Mouse (Mus musculus): Measurements from ENCODE around the gene Camkmt. TPM values are rescaled to one million over a fixed set of nuclear protein-coding genes. Genes with fewer than 3 reads are reported as not detected.

Gene Camkmt
- total and polyA plus RNA-seq, 3 experiments, result 1.6 to 5.9 TPM; not detected in 1

DNA sequence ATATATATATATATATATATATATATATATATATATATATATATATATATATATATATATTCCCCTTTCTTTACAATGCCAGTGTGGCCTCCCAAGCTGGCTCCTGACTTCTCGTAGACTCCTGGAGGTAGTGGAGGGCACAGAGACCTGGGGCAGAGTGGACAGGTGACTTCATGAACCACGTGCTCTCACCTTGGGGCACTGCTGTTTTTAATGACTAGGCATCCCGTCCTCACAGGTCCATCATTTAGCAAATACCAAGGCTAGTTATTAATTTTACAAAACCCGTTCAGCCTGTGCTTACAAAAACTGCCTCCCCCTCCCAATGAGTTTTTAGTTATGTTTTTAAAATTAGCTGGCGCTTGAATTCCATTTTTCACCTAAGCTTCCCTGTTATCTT is 394.2 kb downstream of the Camkmt start:
- no peaks in the 10 kb centered on the region; a peak in 1 of 4 replicates for H3K27me3 ChIP-seq (ENCODE audit: control insufficient read depth in 1 of 2, insufficient read depth in 2 of 2, low read length in 2 of 2)
- no peak overlapping the region for H3K9ac ChIP-seq (ENCODE audit: control insufficient read depth, low read depth, low read length, poor library complexity, severe bottlenecking)
- H3K79me2 ChIP-seq (ENCODE audit: control insufficient read depth, insufficient read depth, low read length, poor library complexity), result no peaks in the 10 kb centered on the region
- no peak for TF ChIP-seq USF2 (IDR thresholded peaks at IDR 0.05; ENCODE audit: borderline replicate concordance in 1 of 2, insufficient read depth in 1 of 2, low read depth in 1 of 2, low read length in 2 of 2)
- no peak for TF ChIP-seq ELF1 (IDR thresholded peaks at IDR 0.05; ENCODE audit: low read depth, low read length)
- no peak for TF ChIP-seq BHLHE40 (IDR thresholded peaks at IDR 0.05; ENCODE audit: borderline replicate concordance, low read depth, low read length)
- no peaks in the 10 kb centered on the region for H3K4me1 ChIP-seq (ENCODE audit: control insufficient read depth in 1 of 2, insufficient read depth in 2 of 2, low read length in 2 of 2)
- H3K4me3 ChIP-seq (ENCODE audit: control insufficient read depth in 1 of 2, insufficient read depth in 1 of 2, low read depth in 2 of 2, low read length in 2 of 2), result no peak overlapping the region
- no peaks in the 10 kb centered on the region for H3K36me3 ChIP-seq (ENCODE audit: control insufficient read depth in 1 of 2, insufficient read depth in 2 of 2, low read length in 2 of 2)
- H3K27ac ChIP-seq (ENCODE audit: control insufficient read depth, low read depth, low read length), result no peak overlapping the region
- no peak for DNase-seq (ENCODE audit: low read depth, low spot score)
- H3K9me3 ChIP-seq (replicated peaks; ENCODE audit: insufficient read depth, low read length), result no peaks in the 10 kb centered on the region

DNA sequence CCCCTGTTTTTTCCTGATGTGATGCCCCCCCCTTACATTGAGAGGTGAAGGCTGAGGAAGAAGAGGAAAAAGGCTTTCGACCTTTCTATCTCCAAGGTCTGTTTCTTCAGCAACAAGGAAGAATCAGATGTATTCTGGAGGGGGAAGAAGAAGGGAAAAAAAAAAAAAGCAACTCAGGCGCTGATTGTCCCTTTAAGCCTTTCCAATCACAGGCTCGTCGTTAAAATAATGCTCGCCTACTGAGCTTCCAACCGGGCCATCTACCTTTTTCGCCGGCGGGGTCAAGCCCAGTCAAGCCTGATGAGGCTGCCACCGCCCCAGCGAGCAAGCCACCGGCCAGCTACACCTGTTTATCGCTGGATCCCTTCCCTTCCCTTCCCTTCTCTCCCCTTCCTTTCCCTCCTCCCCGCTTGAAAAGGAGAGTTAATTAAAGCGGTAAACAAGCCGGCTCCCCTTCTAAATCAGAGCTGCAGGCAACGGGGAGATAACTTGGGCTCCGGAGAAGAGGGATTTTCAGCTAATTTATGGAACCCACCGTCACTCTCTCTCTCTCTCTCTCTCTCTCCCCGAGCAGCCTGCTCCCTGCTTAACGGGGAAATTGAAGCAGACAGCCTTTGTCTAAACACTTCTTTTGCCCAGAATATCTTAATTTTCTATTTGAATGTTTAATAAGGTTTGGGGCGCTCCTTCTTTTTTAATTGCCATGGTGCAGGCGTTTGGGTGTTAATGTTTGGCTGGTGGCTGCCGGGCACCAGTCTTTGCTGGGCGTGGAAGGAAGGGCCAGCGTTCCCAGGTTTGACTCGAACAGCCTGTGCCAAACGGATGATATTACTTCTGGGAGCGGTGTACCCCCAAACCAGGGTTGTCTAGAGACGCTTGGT is 395.0 kb downstream of the Camkmt start:
- Histone ChIP-seq H3K4me3 (ENCODE audit: control insufficient read depth in 1 of 2, insufficient read depth in 1 of 2, low read depth in 2 of 2, low read length in 2 of 2) (no peak overlapping the region), H3K79me2 (ENCODE audit: control insufficient read depth, insufficient read depth, low read length, poor library complexity) (no peaks in the 10 kb centered on the region), H3K27me3 (ENCODE audit: control insufficient read depth in 1 of 2, insufficient read depth in 2 of 2, low read length in 2 of 2) (peaks cover 0 to 4% of the 10 kb centered on the region in 2 experiments; a peak in 1 of 4 replicates), H3K9ac (ENCODE audit: control insufficient read depth, low read depth, low read length, poor library complexity, severe bottlenecking) (no peak overlapping the region), H3K27ac (ENCODE audit: control insufficient read depth, low read depth, low read length) (no peak overlapping the region), H3K4me1 (ENCODE audit: control insufficient read depth in 1 of 2, insufficient read depth in 2 of 2, low read length in 2 of 2) (no peaks in the 10 kb centered on the region), H3K9me3 (replicated peaks; ENCODE audit: insufficient read depth, low read length) (no peaks in the 10 kb centered on the region), H3K36me3 (ENCODE audit: control insufficient read depth in 1 of 2, insufficient read depth in 2 of 2, low read length in 2 of 2) (no peaks in the 10 kb centered on the region)
- no peak for TF ChIP-seq EP300 (IDR thresholded peaks at IDR 0.05; ENCODE audit: low read depth in 1 of 2, low read length in 2 of 2)
- no peak for TF ChIP-seq UBTF (IDR thresholded peaks at IDR 0.05; ENCODE audit: borderline replicate concordance, insufficient read depth, low read depth, low read length)
- TF ChIP-seq ZKSCAN1 (IDR thresholded peaks at IDR 0.05; ENCODE audit: low read depth, low read length), result no peak
- DNase-seq (ENCODE audit: low read depth, low spot score), result no peak

DNA sequence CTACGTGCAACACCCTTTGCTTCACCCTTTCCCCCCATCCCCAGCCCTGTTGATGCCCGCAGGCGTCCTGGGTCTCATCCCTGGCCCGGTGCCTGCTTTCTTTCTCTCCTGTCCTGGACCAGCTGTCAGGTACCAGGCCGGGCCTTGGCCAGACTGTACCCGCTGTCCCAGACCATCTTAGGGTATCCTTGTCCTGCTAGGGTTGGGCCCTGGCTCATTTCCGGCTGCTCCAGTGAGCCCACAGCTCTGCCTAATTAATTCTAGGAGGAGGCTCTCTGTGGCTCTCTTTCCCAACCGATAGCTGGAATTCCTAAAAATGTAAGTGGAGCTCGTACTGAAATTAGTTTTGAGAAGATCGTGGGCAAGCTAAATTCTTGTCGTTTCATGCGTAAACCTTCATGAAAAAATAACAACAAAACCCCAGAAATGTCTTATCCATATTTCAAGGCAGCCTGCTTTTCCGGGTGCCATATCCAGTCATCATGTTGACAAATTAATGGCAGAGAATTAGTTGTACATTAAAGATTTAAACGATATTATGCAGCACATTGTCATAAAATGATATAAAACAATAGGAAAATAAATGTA is 395.7 kb downstream of the Camkmt start:
- no peak overlapping the region for H3K27ac ChIP-seq (ENCODE audit: control insufficient read depth, low read depth, low read length)
- H3K4me1 ChIP-seq (ENCODE audit: control insufficient read depth in 1 of 2, insufficient read depth in 2 of 2, low read length in 2 of 2), result no peaks in the 10 kb centered on the region
- H3K9me3 ChIP-seq (replicated peaks; ENCODE audit: insufficient read depth, low read length), result no peaks in the 10 kb centered on the region
- H3K9ac ChIP-seq (ENCODE audit: control insufficient read depth, low read depth, low read length, poor library complexity, severe bottlenecking), result no peak overlapping the region
- no peak for DNase-seq (ENCODE audit: low read depth, low spot score)
- H3K4me3 ChIP-seq (ENCODE audit: control insufficient read depth in 1 of 2, insufficient read depth in 1 of 2, low read depth in 2 of 2, low read length in 2 of 2), result no peak overlapping the region
- TF ChIP-seq HCFC1 (IDR thresholded peaks at IDR 0.05; ENCODE audit: low read depth, low read length) (no peak), E2F4 (IDR thresholded peaks at IDR 0.05; ENCODE audit: borderline replicate concordance, low read depth, low read length) (no peak), TCF12 (IDR thresholded peaks at IDR 0.05; ENCODE audit: low read depth, low read length) (no peak), KAT2A (conservative IDR thresholded peaks at IDR 0.05; ENCODE audit: low read depth, low read length) (no peak), SIN3A (IDR thresholded peaks at IDR 0.05; ENCODE audit: low read length) (no peak), NELFE (IDR thresholded peaks at IDR 0.05; ENCODE audit: low read depth, low read length) (no peak), MAX (IDR thresholded peaks at IDR 0.05; ENCODE audit: low read length) (no peak), ZMIZ1 (IDR thresholded peaks at IDR 0.05; ENCODE audit: low read depth, low read length) (no peak), USF2 (IDR thresholded peaks at IDR 0.05; ENCODE audit: borderline replicate concordance in 1 of 2, insufficient read depth in 1 of 2, low read depth in 1 of 2, low read length in 2 of 2) (no peak), RAD21 (IDR thresholded peaks at IDR 0.05; ENCODE audit: low read depth, low read length) (no peak), MAZ (IDR thresholded peaks at IDR 0.05; ENCODE audit: low read depth, low read length) (no peak)
- peaks cover 2 to 4% of the 10 kb centered on the region in 2 experiments; a peak in 1 of 4 replicates for H3K27me3 ChIP-seq (ENCODE audit: control insufficient read depth in 1 of 2, insufficient read depth in 2 of 2, low read length in 2 of 2)
- no peaks in the 10 kb centered on the region for H3K36me3 ChIP-seq (ENCODE audit: control insufficient read depth in 1 of 2, insufficient read depth in 2 of 2, low read length in 2 of 2)
- no peaks in the 10 kb centered on the region for H3K79me2 ChIP-seq (ENCODE audit: control insufficient read depth, insufficient read depth, low read length, poor library complexity)
